Mouse (Mus musculus): ENCODE measurements around the gene Cd27. TPM values are rescaled to one million over a fixed set of nuclear protein-coding genes. Genes with fewer than 3 reads are reported as not detected.

Gene Cd27
- polyA plus RNA-seq, 1 experiment from 2014 or later, result 2.1 TPM

DNA sequence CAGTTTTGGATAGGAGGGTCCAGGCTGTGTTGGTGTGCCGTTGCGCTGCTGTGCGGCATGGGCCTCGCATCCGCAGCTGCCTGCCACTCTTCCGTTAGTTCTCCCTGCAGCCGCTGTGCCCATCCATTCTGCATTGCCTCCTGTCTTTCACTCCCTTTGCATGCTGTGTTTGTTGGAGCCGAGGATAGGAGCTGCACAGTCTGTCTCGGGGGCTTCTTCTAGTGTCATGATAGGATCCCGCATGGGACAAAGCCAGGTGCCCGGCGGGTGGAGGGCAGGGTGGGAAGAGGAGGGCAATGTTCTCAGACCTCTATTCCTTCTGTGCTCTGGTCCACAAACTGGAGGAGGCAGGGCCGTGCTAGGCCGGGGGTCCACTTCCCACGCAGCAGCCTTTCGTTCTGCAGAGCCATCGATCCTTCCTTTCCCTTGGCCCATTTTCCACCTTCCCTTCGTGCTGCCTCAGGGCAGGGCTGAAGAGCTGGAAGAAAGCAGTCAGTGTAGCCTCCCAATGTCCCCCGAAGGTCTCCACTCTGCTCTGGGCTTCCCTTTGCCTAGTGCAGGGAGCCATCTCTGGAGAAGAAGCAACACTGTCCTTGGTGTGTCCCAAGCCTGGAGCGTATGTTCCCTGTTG is 15.6 kb downstream of the Cd27 start:
- peaks cover 4% of the 10 kb centered on the region; the same call in 1 of the 2 replicates for H3K4me1 ChIP-seq (ENCODE audit: insufficient read depth, low read length)
- 92% methylated on average over 20 of the region's 20 CpGs for WGBS
- H3K4me3 ChIP-seq (ENCODE audit: low read length), result no peak overlapping the region
- ATAC-seq (ENCODE audit: low FRiP score, low TSS enrichment), result no peak
- H3K36me3 ChIP-seq (ENCODE audit: insufficient read depth, low read length), result peaks cover 5% of the 10 kb centered on the region; the same call in 1 of the 2 replicates
- H3K9ac ChIP-seq (replicated peaks; ENCODE audit: low read length), result no peak overlapping the region
- H3K4me2 ChIP-seq (replicated peaks; ENCODE audit: low read depth, low read length), result no peak overlapping the region
- H3K27me3 ChIP-seq (ENCODE audit: insufficient read depth, low read length), result no peaks in the 10 kb centered on the region
- no peaks in the 10 kb centered on the region for H3K9me3 ChIP-seq (ENCODE audit: low read length)
- no peak overlapping the region for H3K27ac ChIP-seq (ENCODE audit: low read length)

DNA sequence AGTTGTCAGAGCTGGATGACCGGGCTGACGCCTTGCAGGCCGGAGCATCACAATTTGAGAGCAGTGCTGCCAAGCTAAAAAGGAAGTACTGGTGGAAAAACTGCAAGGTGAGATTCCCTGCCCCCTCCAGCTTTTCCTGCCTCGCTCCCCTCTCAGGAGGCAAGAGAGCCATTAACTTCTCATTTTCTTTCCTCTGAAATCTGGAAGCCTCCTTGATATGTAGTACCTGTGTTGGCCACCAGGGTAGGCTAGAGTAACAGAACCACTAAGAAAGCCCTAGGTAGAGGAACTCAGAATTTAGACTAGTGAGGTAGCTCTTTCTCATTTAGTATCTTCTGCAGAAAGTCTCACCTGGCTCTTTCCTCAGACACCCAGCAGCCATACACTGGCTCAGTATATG is 17.8 kb downstream of the Cd27 start:
- Histone ChIP-seq H3K9me3 (ENCODE audit: low read length) (no peaks in the 10 kb centered on the region), H3K36me3 (ENCODE audit: insufficient read depth, low read length) (peaks cover 5% of the 10 kb centered on the region; the same call in 1 of the 2 replicates), H3K27ac (ENCODE audit: low read length) (no peak overlapping the region), H3K4me2 (replicated peaks; ENCODE audit: low read depth, low read length) (no peak overlapping the region), H3K9ac (replicated peaks; ENCODE audit: low read length) (no peak overlapping the region), H3K4me3 (ENCODE audit: low read length) (no peak overlapping the region), H3K4me1 (ENCODE audit: insufficient read depth, low read length) (peaks cover 6% of the 10 kb centered on the region; the same call in 1 of the 2 replicates), H3K27me3 (ENCODE audit: insufficient read depth, low read length) (no peaks in the 10 kb centered on the region)
- WGBS, result 69% methylated on average over 4 of the region's 4 CpGs
- no peak for ATAC-seq (ENCODE audit: low FRiP score, low TSS enrichment)

DNA sequence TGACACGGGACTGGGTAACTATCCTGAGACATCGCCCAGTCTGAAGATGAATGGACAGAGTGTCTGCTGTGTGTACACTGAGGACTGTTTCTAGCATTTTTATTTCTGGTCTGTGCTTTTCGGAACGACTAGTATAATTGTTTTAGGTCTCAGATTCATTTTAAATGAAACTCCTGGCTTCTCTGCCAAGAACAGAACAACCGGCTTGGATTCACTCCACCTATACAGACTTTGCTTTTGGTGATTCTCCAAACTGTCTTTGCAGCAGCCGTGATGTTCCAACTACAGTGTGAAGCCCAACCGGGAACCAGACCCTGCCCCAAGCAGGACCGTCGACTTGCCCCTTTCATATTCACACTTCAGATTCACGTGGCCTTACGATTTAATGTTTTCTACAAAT is 18.9 kb downstream of the Cd27 start:
- H3K4me3 ChIP-seq (ENCODE audit: low read length), result no peak overlapping the region
- no peaks in the 10 kb centered on the region for H3K36me3 ChIP-seq (ENCODE audit: insufficient read depth, low read length)
- no peak overlapping the region for H3K27ac ChIP-seq (ENCODE audit: low read length)
- peaks cover 6% of the 10 kb centered on the region; the same call in 1 of the 2 replicates for H3K4me1 ChIP-seq (ENCODE audit: insufficient read depth, low read length)
- no peaks in the 10 kb centered on the region for H3K9me3 ChIP-seq (ENCODE audit: low read length)
- 92% methylated on average over 11 of the region's 11 CpGs for WGBS
- no peak overlapping the region for H3K9ac ChIP-seq (replicated peaks; ENCODE audit: low read length)
- H3K27me3 ChIP-seq (ENCODE audit: insufficient read depth, low read length), result peaks cover 7% of the 10 kb centered on the region
- no peak for ATAC-seq (ENCODE audit: low FRiP score, low TSS enrichment)
- H3K4me2 ChIP-seq (replicated peaks; ENCODE audit: low read depth, low read length), result no peak overlapping the region

DNA sequence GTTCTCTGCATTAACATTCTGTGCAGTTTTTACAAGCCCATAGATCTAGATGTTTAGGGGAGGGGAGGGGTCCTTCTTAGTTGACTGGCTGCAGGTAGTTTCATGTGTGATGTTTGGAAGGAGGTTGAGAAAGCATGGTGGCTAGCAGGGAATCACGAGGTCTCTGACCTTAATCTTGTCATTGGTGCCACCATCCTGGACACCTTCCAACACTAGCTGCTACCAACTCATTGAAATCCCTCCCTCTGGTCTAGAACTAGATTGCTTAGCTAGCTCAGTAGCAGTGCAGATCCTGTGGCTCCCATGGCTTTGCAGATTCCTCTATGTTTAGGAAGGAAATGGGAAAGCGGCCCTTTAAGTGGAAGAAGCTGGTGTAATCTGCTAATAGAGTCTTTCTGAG is 19.9 kb downstream of the Cd27 start:
- Histone ChIP-seq H3K27ac (ENCODE audit: low read length) (no peak overlapping the region), H3K27me3 (ENCODE audit: insufficient read depth, low read length) (peaks cover 9% of the 10 kb centered on the region), H3K9ac (replicated peaks; ENCODE audit: low read length) (no peak overlapping the region), H3K4me2 (replicated peaks; ENCODE audit: low read depth, low read length) (no peak overlapping the region), H3K36me3 (ENCODE audit: insufficient read depth, low read length) (no peaks in the 10 kb centered on the region), H3K9me3 (ENCODE audit: low read length) (no peaks in the 10 kb centered on the region), H3K4me1 (ENCODE audit: insufficient read depth, low read length) (peaks cover 6% of the 10 kb centered on the region; the same call in 1 of the 2 replicates), H3K4me3 (ENCODE audit: low read length) (no peak overlapping the region)
- 87% methylated on average over 2 of the region's 2 CpGs for WGBS
- ATAC-seq (ENCODE audit: low FRiP score, low TSS enrichment), result no peak

DNA sequence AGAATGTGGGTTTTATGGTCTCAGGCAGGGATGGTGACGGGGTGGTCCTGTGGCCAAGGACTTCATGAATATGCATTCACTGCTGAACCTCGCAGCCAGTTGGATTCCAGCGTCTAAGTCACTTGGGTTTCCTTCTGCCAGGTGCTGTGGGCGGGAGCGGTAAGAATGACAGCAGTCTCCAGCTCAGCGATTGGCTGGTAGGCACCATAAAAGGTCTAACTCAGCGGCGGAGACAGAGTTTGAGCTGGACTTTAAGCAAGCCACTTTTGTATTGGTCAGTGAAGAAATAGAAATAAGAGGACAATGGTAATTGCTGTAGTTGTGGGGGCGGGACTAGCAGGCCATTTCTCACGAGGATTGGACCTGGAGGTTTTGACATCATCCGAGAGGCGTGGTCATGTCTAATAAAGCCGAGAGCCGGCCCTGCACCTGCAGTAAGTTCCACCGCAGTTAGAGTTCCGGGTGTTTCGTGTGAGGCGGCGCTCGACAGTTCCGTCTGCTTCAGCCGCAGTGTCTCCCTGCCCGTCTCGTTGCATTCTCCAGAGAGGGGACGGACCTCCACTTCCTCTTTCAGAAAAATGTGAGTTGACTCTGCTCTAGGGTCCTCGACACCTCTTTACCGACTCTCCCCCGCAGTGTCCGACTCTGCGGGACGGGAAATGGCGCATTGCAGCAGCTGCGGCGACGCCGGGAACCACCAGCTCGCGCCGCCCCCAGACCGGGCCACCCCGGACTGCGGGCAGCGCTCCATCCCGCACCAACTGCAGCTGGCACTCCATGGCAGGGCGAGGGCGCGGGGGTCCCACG is 21.5 kb downstream of the Cd27 start, which contains the start of gene Vamp1:
Gene Vamp1 (plus strand): TSS at position 404 of the 807 bp plus-strand sequence.
- Histone ChIP-seq H3K4me3 (ENCODE audit: low read length) (peak within 1 kb of the TSS; percentile 78), H3K36me3 (ENCODE audit: insufficient read depth, low read length) (no peaks in the 10 kb centered on the region), H3K9ac (replicated peaks; ENCODE audit: low read length) (peak within 1 kb of the TSS; percentile 82), H3K27ac (ENCODE audit: low read length) (peak within 1 kb of the TSS; percentile 86), H3K27me3 (ENCODE audit: insufficient read depth, low read length) (peaks cover 11% of the 10 kb centered on the region), H3K9me3 (ENCODE audit: low read length) (no peaks in the 10 kb centered on the region), H3K4me2 (replicated peaks; ENCODE audit: low read depth, low read length) (peak within 1 kb of the TSS; percentile 98), H3K4me1 (ENCODE audit: insufficient read depth, low read length) (peaks cover 6% of the 10 kb centered on the region; the same call in 1 of the 2 replicates)
- peak; percentile 97 for ATAC-seq (ENCODE audit: low FRiP score, low TSS enrichment)
- under 1% methylated on average over 48 of the region's 48 CpGs for WGBS

DNA sequence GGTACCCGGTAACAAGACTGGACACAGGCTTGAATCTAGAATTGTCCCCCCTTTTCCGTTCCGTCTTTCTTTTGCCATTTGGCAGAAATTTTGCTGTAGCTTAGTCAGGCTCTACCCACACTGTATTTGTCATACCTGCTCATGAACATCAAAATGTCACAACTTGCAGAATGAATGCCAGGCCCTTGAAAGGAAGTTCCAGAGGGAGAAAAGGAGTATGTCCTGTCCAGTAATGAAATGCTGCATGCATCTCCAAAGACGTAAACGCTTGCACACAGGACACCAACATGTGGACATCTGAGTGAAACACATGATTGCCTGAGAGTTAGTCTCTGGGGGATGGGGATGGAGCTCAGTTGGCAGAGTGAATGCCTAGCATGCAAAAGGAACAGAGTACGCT is 23.1 kb downstream of the Cd27 start:
- Histone ChIP-seq H3K27ac (ENCODE audit: low read length) (no peak overlapping the region), H3K27me3 (ENCODE audit: insufficient read depth, low read length) (peaks cover 11% of the 10 kb centered on the region), H3K36me3 (ENCODE audit: insufficient read depth, low read length) (no peaks in the 10 kb centered on the region), H3K9ac (replicated peaks; ENCODE audit: low read length) (no peak overlapping the region), H3K9me3 (ENCODE audit: low read length) (no peaks in the 10 kb centered on the region), H3K4me3 (ENCODE audit: low read length) (no peak overlapping the region), H3K4me2 (replicated peaks; ENCODE audit: low read depth, low read length) (no peak overlapping the region), H3K4me1 (ENCODE audit: insufficient read depth, low read length) (peaks cover 6% of the 10 kb centered on the region; the same call in 1 of the 2 replicates)
- no peak for ATAC-seq (ENCODE audit: low FRiP score, low TSS enrichment)
- 78% methylated on average over 6 of the region's 6 CpGs for WGBS

DNA sequence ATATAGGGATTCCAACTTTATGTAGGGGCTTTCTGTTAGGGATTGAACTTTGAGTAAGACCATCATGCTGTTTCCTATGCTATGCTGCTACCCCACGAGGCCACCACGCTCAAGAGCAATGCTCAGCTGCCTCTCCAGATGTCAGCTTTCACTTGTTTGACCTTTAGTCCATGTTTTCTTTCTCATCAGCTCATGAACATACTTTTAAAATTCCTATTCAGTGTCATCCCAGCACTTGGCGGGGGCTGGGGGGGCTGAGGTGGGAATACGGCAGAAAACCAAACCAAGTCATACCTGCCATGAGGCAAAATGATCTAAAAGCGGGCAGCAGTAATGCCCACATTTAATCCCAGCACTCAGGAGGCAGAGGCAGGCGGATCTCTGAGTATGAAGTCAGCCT is 23.7 kb downstream of the Cd27 start:
- 77% methylated on average over 6 of the region's 6 CpGs for WGBS
- ATAC-seq (ENCODE audit: low FRiP score, low TSS enrichment), result no peak
- Histone ChIP-seq H3K36me3 (ENCODE audit: insufficient read depth, low read length) (no peaks in the 10 kb centered on the region), H3K9ac (replicated peaks; ENCODE audit: low read length) (no peak overlapping the region), H3K27ac (ENCODE audit: low read length) (no peak overlapping the region), H3K4me2 (replicated peaks; ENCODE audit: low read depth, low read length) (no peak overlapping the region), H3K27me3 (ENCODE audit: insufficient read depth, low read length) (peaks cover 11% of the 10 kb centered on the region), H3K4me3 (ENCODE audit: low read length) (no peak overlapping the region), H3K4me1 (ENCODE audit: insufficient read depth, low read length) (peaks cover 6% of the 10 kb centered on the region; the same call in 1 of the 2 replicates), H3K9me3 (ENCODE audit: low read length) (no peaks in the 10 kb centered on the region)

DNA sequence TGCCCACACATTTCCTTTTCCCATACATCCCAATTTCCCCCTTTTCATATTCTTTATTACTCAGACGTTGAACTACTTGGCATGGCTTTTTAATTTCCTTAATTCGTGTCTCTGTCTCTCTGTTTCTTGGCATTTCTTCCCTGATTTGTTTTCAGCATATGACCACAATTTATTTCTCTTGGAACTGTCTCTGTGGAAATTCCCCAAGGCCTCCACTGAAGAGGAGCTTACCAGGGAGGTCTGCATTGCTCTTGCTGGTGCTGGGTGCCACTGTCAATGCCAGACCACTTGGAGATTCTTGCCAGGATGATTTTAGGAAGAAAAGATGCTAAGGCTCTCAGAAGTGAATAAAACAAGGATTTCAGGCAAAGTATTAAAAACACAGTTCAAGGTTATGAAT is 24.2 kb downstream of the Cd27 start:
- no peak overlapping the region for H3K27ac ChIP-seq (ENCODE audit: low read length)

DNA sequence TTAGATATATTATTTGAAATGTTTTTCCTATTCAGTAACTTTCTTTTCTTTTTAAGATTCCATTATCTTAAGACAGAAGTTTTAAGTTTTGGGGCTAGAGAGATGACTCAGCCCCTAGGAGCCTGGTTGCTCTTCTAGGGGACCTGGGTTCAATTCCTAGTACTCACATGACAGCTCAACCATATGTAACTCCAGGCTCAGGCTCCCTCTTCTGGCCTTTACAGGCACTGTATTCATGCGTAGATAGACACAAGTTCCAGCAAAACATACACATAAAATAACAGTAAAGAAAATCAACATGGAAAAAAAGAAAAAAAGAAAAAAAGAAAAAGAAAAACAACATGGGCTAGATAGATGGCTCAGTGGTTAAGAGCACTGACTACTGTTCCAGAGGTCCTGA is 26.4 kb downstream of the Cd27 start:
- no peaks in the 10 kb centered on the region for H3K9me3 ChIP-seq (ENCODE audit: low read length)
- WGBS, result 92% methylated on average over 1 of the region's 1 CpGs
- H3K4me1 ChIP-seq (ENCODE audit: insufficient read depth, low read length), result no peaks in the 10 kb centered on the region
- H3K4me2 ChIP-seq (replicated peaks; ENCODE audit: low read depth, low read length), result no peak overlapping the region
- no peak overlapping the region for H3K4me3 ChIP-seq (ENCODE audit: low read length)
- ATAC-seq (ENCODE audit: low FRiP score, low TSS enrichment), result no peak
- H3K9ac ChIP-seq (replicated peaks; ENCODE audit: low read length), result no peak overlapping the region
- H3K36me3 ChIP-seq (ENCODE audit: insufficient read depth, low read length), result no peaks in the 10 kb centered on the region
- no peak overlapping the region for H3K27ac ChIP-seq (ENCODE audit: low read length)
- H3K27me3 ChIP-seq (ENCODE audit: insufficient read depth, low read length), result peaks cover 11% of the 10 kb centered on the region

More for the DNA sequence above, 24.2 kb downstream of the Cd27 start:
- peaks cover 11% of the 10 kb centered on the region for H3K27me3 ChIP-seq (ENCODE audit: insufficient read depth, low read length)
- no peaks in the 10 kb centered on the region for H3K36me3 ChIP-seq (ENCODE audit: insufficient read depth, low read length)
- H3K9me3 ChIP-seq (ENCODE audit: low read length), result no peaks in the 10 kb centered on the region
- ATAC-seq (ENCODE audit: low FRiP score, low TSS enrichment), result no peak
- H3K4me1 ChIP-seq (ENCODE audit: insufficient read depth, low read length), result peaks cover 6% of the 10 kb centered on the region; the same call in 1 of the 2 replicates
- H3K9ac ChIP-seq (replicated peaks; ENCODE audit: low read length), result no peak overlapping the region
- no peak overlapping the region for H3K4me2 ChIP-seq (replicated peaks; ENCODE audit: low read depth, low read length)
- 33% methylated on average over 2 of the region's 2 CpGs for WGBS
- no peak overlapping the region for H3K4me3 ChIP-seq (ENCODE audit: low read length)

DNA sequence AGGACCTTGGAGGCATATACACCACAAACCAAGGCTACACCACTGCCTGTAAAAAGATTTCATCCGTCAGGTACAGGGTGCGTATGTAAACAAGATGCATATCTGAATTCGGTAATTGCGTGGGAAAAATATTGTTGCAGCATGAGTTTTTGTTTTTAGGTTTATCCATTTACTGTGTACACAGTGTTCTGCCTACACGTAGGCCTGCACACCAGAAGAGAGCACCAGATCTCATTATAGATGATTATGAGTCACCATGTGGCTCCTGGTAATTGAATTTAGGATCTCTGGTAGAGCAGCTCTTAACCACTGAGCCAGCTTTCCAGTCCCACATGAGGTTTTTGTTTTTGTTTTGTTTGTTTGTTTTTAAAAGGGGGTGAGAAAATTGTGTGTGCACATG is 39.6 kb downstream of the Cd27 start:
- H3K9ac ChIP-seq (replicated peaks; ENCODE audit: low read length), result no peak overlapping the region
- H3K27ac ChIP-seq (ENCODE audit: low read length), result no peak overlapping the region
- no peak for ATAC-seq (ENCODE audit: low FRiP score, low TSS enrichment)
- WGBS, result 81% methylated on average over 5 of the region's 5 CpGs
- H3K4me1 ChIP-seq (ENCODE audit: insufficient read depth, low read length), result peaks cover 5% of the 10 kb centered on the region; the same call in 1 of the 2 replicates
- no peaks in the 10 kb centered on the region for H3K9me3 ChIP-seq (ENCODE audit: low read length)
- H3K4me2 ChIP-seq (replicated peaks; ENCODE audit: low read depth, low read length), result no peak overlapping the region
- H3K36me3 ChIP-seq (ENCODE audit: insufficient read depth, low read length), result peaks cover 15% of the 10 kb centered on the region
- H3K27me3 ChIP-seq (ENCODE audit: insufficient read depth, low read length), result no peaks in the 10 kb centered on the region
- no peak overlapping the region for H3K4me3 ChIP-seq (ENCODE audit: low read length)

Measured in kidney, embryonic 16.5 days (tissue).